Mouse (Mus musculus): ENCODE data around the gene Gm4141.
"Not testable (repeated sequence)": the region's sequence is repeated elsewhere in the genome, so short reads cannot be mapped to it uniquely, and the experiment has no call there.

Gene Gm4141

GRCm38 (mm10) chr7:20576141-20576540, at the start of gene Gm4141:
TSS of gene Gm4141 (minus strand) at chr7:20576241.
- not testable (repeated sequence) for DNase-seq

DNA sequence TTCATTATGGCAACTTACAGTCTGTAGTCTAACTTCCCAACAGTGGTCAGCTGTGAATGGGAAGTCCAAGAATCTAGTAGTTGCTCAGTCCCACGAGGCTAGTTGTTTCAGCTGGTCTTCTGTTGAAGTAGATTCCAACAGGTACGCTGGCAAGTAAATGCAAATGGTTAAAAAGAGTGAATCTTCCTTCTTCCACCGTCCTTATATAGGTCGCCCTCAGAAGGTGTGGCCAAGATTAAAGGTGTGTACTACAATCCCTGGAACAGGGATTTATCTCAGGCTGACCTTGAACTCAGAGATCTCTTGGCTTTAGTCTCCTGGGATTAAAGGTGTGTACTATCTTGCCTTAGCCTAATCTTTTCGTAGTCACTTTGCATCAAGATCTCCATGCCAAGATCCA, 22.9 kb upstream of the Gm4141 start, which contains the start of gene Gm4513:
Gm4513 (minus strand) TSS at position 101 of the 400 bp plus-strand sequence.
- not testable (repeated sequence) for DNase-seq

DNA sequence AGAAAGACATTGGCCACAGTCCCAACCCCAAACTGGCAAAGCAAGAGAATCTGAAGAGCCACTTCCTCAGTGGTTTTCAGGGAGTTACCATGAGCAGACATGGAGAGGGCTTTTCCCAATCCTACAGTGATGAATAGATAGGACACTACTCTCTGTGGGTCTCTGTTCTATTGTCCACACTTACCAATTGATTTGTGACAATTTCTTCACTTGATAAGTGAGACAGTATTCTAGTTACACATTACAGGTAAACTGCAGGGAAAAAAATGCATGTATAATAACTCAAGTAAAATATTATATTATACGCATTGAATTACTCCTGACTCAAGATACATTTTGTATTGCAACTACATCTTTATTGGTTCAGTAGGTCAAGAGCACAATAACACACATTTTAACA, 30.4 kb downstream of the Gm4141 start, which contains the start of gene Gm5726:
Gm5726 (minus strand) TSS at position 101 of the 400 bp plus-strand sequence.
- DNase-seq, result not testable (repeated sequence)

DNA sequence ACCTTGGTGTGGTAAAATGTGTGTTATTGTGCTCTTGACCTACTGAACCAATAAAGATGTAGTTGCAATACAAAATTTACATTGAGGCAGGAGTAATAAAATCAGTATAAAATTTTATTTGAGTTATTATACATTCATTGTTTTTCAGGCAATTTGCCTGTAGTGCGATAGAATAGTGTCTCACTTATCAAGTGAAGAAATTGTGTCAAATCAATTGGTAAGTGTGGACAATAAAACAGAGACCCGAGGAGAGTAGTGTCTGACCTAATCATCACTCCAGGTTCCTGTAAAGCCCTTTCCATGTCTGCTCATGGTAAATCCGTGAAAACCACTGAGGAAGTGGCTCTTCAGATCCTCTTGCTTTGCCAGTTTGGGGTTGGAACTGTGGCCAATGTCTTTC, 42.5 kb downstream of the Gm4141 start, which contains the start of gene Vmn1r104:
Vmn1r104 (plus strand) TSS at position 301 of the 400 bp plus-strand sequence.
- DNase-seq, result not testable (repeated sequence)
